Comparison of ENCODE assay signal across 18 mouse cellular contexts in genomic region chr11:75911962-75912361, GRCm38 (mm10). TPM values are rescaled to one million over a fixed set of nuclear protein-coding genes. Genes with fewer than 3 reads are reported as not detected.
DNase-seq lines count a peak whose midpoint lies in the region; ATAC-seq and TF ChIP-seq lines count a peak whose summit lies in the region.
"Had no signal": no experiment of that assay in that cellular context is flagged by ENCODE, and none has a peak within 500 bp of the region (broad histone marks: within the 10 kb centered on the region; RNA-seq: fewer than 3 reads in every experiment).

No protein-coding gene starts in this region.

- ATAC-seq in liver, embryonic 14.5 days (ENCODE audit: insufficient read depth) = no peak
- no peak for ATAC-seq in liver, embryonic 11.5 days (replicated peaks; ENCODE audit: low FRiP score)
- ATAC-seq: forebrain, embryonic 14.5 days; inflammation-experienced regulatory T-cells, adult 6 months; midbrain, embryonic 16.5 days had no signal

- no peaks in the 10 kb centered on the region for H3K27me3 ChIP-seq in liver, embryonic 14.5 days (ENCODE audit: control insufficient read depth, insufficient read depth, low read length)
- 0 out of 2 replicates have a peak, but pooled peaks cover 3% of the 10 kb centered on the region for H3K27me3 ChIP-seq in liver, embryonic 11.5 days (replicated peaks; ENCODE audit: control insufficient read depth, insufficient read depth, low read length)
- H3K27me3 ChIP-seq: neural tube, embryonic 12.5 days; stomach, embryonic 15.5 days had no signal

- H3K9me3 ChIP-seq in liver, embryonic 14.5 days (ENCODE audit: control insufficient read depth, low read length) = no peaks in the 10 kb centered on the region
- no peaks in the 10 kb centered on the region for H3K9me3 ChIP-seq in liver, embryonic 11.5 days (ENCODE audit: control insufficient read depth, low read length)
- H3K9me3 ChIP-seq: stomach, embryonic 15.5 days had no signal

- H3K9ac ChIP-seq in liver, embryonic 14.5 days (replicated peaks) = no peak overlapping the region
- H3K9ac ChIP-seq in liver, embryonic 11.5 days (ENCODE audit: low read depth, low read length) = no peak overlapping the region
- H3K9ac ChIP-seq: neural tube, embryonic 12.5 days; stomach, embryonic 15.5 days had no signal

- H3K36me3 ChIP-seq in liver, embryonic 14.5 days (replicated peaks; ENCODE audit: control insufficient read depth, insufficient read depth, low read depth) = no peaks in the 10 kb centered on the region
- H3K36me3 ChIP-seq in liver, embryonic 11.5 days (ENCODE audit: control insufficient read depth, insufficient read depth, low read length) = no peaks in the 10 kb centered on the region
- H3K36me3 ChIP-seq: neural tube, embryonic 12.5 days; stomach, embryonic 15.5 days had no signal

- TF ChIP-seq CTCF in gastrocnemius, adult 2 months (IDR thresholded peaks at IDR 0.05) = peak; percentile 48
- peak; percentile 24; the same call in 1 of the 2 replicates for TF ChIP-seq CTCF in liver, embryonic 14.5 days (IDR thresholded peaks at IDR 0.05; ENCODE audit: low read depth)

- H3K4me2 ChIP-seq in liver, embryonic 14.5 days (ENCODE audit: low read depth) = no peak overlapping the region
- H3K4me2 ChIP-seq in liver, embryonic 11.5 days = no peak overlapping the region
- H3K4me2 ChIP-seq: heart, embryonic 11.5 days; neural tube, embryonic 12.5 days; stomach, embryonic 15.5 days had no signal

- DNase-seq in gastrocnemius, adult 2 months = no peak
- no peak for DNase-seq in gastrocnemius, postnatal 14 days
- no peak for DNase-seq in liver, embryonic 14.5 days (ENCODE audit: low read depth in 3 of 3, low spot score in 3 of 3)
- no peak for DNase-seq in liver, embryonic 11.5 days (ENCODE audit: low spot score)
- DNase-seq in 3T3-L1 (ENCODE audit: low read depth, low spot score) (peak; percentile 9), NIH3T3 (ENCODE audit: low read depth) (peak; percentile 17)
- no peak for DNase-seq in frontal cortex, postnatal 25 days (ENCODE audit: low spot score in 2 of 2)
- DNase-seq in gastrocnemius, adult 18-20 months (ENCODE audit: low spot score) = no peak
- DNase-seq: heart, postnatal 36 days; kidney, postnatal 10 days; layer of hippocampus, adult 9-11 months; right cerebral cortex, postnatal 4 days had no signal

- no peak overlapping the region for H3K27ac ChIP-seq in gastrocnemius, adult 2 months
- H3K27ac ChIP-seq in liver, embryonic 14.5 days = no peak overlapping the region
- H3K27ac ChIP-seq in liver, embryonic 11.5 days (ENCODE audit: low read depth, low read length) = no peak overlapping the region
- H3K27ac ChIP-seq: neural tube, embryonic 12.5 days; stomach, embryonic 15.5 days had no signal

- 48% methylated on average over 1 of the region's 1 CpGs for WGBS in liver, embryonic 14.5 days (ENCODE audit: insufficient replicate concordance)
- 83% methylated on average over 1 of the region's 1 CpGs for WGBS in liver, embryonic 11.5 days

- TF ChIP-seq EP300 in liver, embryonic 14.5 days (IDR thresholded peaks at IDR 0.05; ENCODE audit: low read depth) = no peak

- intact Hi-C loops in gastrocnemius, adult 2 months (cut with DNase I) = loop anchor here (5.0 kb wide), 2 partner anchors 130 to 255 kb away; no protein-coding TSS in a partner anchor
- intact Hi-C loops in gastrocnemius, postnatal 14 days (cut with DNase I; ENCODE audit: low total_unique reads) = loop anchor here (5.0 kb wide), 2 partner anchors 55 to 255 kb away; no protein-coding TSS in a partner anchor

- no peaks in the 10 kb centered on the region for H3K4me1 ChIP-seq in liver, embryonic 14.5 days (replicated peaks; ENCODE audit: control insufficient read depth in 2 of 2, insufficient read depth in 2 of 2, low read length in 1 of 2)
- 0 out of 2 replicates have a peak, but pooled peaks cover 2% of the 10 kb centered on the region for H3K4me1 ChIP-seq in liver, embryonic 11.5 days (replicated peaks; ENCODE audit: control insufficient read depth, insufficient read depth, low read length)
- H3K4me1 ChIP-seq: neural tube, embryonic 12.5 days had no signal

- H3K4me3 ChIP-seq in gastrocnemius, adult 2 months = no peak overlapping the region
- H3K4me3 ChIP-seq in liver, embryonic 14.5 days (ENCODE audit: insufficient read depth in 1 of 2, low read depth in 2 of 2, low read length in 2 of 2) = no peak overlapping the region
- no peak overlapping the region for H3K4me3 ChIP-seq in liver, embryonic 11.5 days (ENCODE audit: low read depth, low read length)
- H3K4me3 ChIP-seq: neural tube, embryonic 12.5 days; stomach, embryonic 15.5 days had no signal

RNA-seq across cellular contexts. Expression of gene Rph3al, which starts 26.3 kb away (rescaled TPM):
- total RNA-seq in gastrocnemius, adult 2 months (2021) = 10 to 100 TPM; 12.7 to 15.0 TPM
- total RNA-seq in gastrocnemius, postnatal 14 days (2021) = 1 to 10 TPM; 3.9 to 5.6 TPM
- polyA plus RNA-seq in liver, embryonic 14.5 days (2012; rRNA removed) = 0.15 and 0.29 TPM in 2 replicates
- 0.25 and 0.27 TPM in 2 replicates for polyA plus RNA-seq in liver, embryonic 14.5 days (2014; fragmentation: Nextera tagmentation; extraction: Ambion mirVana)
- polyA plus RNA-seq in liver, embryonic 11.5 days (2014; fragmentation: Nextera tagmentation; extraction: Ambion mirVana) = 1.4 and 1.5 TPM in 2 replicates
- 10 to 100 TPM; 14.2 to 14.9 TPM for total RNA-seq in gastrocnemius, adult 18-20 months (2021)

Comparison
In these comparisons a context has a peak if more than half of its experiments do, and no peak if none do; other contexts are left out.
1. DNase-seq: peak in 3T3-L1 (single experiment) and NIH3T3 (single experiment); none in gastrocnemius, adult 2 months (single experiment), gastrocnemius, postnatal 14 days (single experiment), liver, embryonic 14.5 days (0 of 3), liver, embryonic 11.5 days (single experiment), frontal cortex, postnatal 25 days (0 of 2) and gastrocnemius, adult 18-20 months (single experiment).